Mouse (Mus musculus): ENCODE results near the gene Mgat3.

DNA sequence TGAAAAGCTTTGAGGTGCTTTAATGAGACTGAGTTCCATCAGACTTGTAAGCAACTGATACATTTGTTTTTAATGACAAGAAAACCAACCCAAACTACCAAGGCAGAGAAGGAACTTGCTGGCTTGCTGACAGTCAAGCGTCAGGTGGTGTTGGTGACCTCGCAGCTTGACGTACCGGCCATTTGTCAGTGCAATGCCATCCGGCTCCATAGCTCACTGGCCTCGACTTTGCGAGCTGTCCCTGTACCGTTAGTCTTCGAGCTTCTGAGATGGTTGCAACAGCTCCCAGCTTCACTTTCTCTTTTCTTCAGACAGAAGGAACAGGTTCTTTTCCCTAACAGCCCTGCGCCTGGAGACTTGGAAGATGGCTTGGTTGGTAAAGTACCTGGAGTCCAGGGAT lies 44.0 kb downstream of the Mgat3 start:
- no peak for TF ChIP-seq CTCF (conservative IDR thresholded peaks at IDR 0.05; ENCODE audit: low read length)
- TF ChIP-seq NANOG (IDR thresholded peaks at IDR 0.05; ENCODE audit: borderline replicate concordance, low read length): no peak
